Mouse (Mus musculus) small intestine, adult 2 months (tissue): ENCODE data around the gene Laptm4a. TPM values are rescaled to one million over a fixed set of nuclear protein-coding genes. Genes with fewer than 3 reads are reported as not detected.
A peak's percentile ranks its signal among the peaks of the same experiment; 100 is the strongest.
"Not testable (repeated sequence)": the region's sequence is repeated elsewhere in the genome, so short reads cannot be mapped to it uniquely, and the experiment has no call there.

ENCODE experiments used
- H3K27ac ChIP-seq: fragments of 200-500 bp; 2 replicates; pipeline ENCODE4 v1.5.1; 2012; ENCODE audit warnings: low read depth, low read length, control low read depth, inconsistent platforms; ENCODE audit not compliant: insufficient read depth
- H3K27me3 ChIP-seq: fragments of 200-500 bp; 2 replicates; pipeline ENCODE4 v1.6.1; 2012; ENCODE audit warnings: mild to moderate bottlenecking, moderate library complexity, low read length, inconsistent platforms; ENCODE audit not compliant: control insufficient read depth, insufficient read depth
- H3K36me3 ChIP-seq: fragments of 200-500 bp; 2 replicates; pipeline ENCODE4 v1.6.1; 2012; ENCODE audit warnings: mild to moderate bottlenecking, low read length, control low read depth, inconsistent platforms; ENCODE audit not compliant: control insufficient read depth, insufficient read depth
- H3K4me1 ChIP-seq: fragments of 200-500 bp; 2 replicates; pipeline ENCODE4 v1.6.1; 2012; ENCODE audit warnings: low read length, inconsistent platforms, mixed read lengths; ENCODE audit not compliant: control insufficient read depth, insufficient read depth, insufficient read length
- H3K4me3 ChIP-seq: fragments of 200-500 bp; 2 replicates; pipeline ENCODE4 v1.5.1; 2012; ENCODE audit warnings: low read depth, mild to moderate bottlenecking, control low read depth, inconsistent platforms, low read length, moderate library complexity
- CTCF ChIP-seq: fragments of 200-500 bp; IDR thresholded peaks from 2 replicates; pipeline ENCODE4 v1.5.1; 2012; ENCODE audit warnings: low read depth, mild to moderate bottlenecking, control low read depth, inconsistent platforms, low read length, moderate library complexity, mixed read lengths; ENCODE audit not compliant: insufficient replicate concordance, insufficient read length; ENCODE audit errors: extremely low read depth
- POLR2A ChIP-seq: fragments of 200-500 bp; IDR thresholded peaks from 2 replicates; pipeline ENCODE4 v1.6.1; 2012; ENCODE audit warnings: low read depth, mild to moderate bottlenecking, control low read depth, inconsistent platforms, low read length, moderate library complexity
- WGBS: fragments of 180-500 bp; shearing (Covaris S2); methylation state at CpG from one replicate; pipeline ENCODE4 v1.1.7; 2018; 5-methylcytosine and 5-hydroxymethylcytosine counted together
- polyA plus RNA-seq: library from polyadenylated mRNA; depleted of rRNA; stranded (reverse); fragments of >200 nt; gene quantifications from 2 replicates; pipeline ENCODE4 v1.2.3, GENCODE M21; 2012

Laptm4a gene
- polyA plus RNA-seq, 1 experiment: 72.5 TPM

DNA sequence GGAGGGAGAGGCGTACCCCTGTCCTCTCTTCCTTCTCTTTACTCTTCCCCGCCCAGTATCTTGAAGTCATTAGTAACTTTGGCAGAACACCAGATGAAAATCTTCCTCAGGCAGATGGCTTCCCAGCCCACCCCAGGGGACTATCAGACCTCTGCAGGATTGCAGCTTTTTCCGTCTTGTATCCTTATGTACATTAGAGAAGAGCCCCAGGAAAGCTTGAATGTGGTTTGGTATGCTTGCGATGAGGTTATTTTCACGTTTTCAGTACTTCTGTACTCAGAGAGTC lies 1.6 kb downstream of the Laptm4a start:
- H3K27ac ChIP-seq: peak overlapping the region; percentile 98
- no peak for TF ChIP-seq CTCF
- TF ChIP-seq POLR2A: no peak
- 11% methylated on average over 5 of the region's 5 CpGs for WGBS

DNA sequence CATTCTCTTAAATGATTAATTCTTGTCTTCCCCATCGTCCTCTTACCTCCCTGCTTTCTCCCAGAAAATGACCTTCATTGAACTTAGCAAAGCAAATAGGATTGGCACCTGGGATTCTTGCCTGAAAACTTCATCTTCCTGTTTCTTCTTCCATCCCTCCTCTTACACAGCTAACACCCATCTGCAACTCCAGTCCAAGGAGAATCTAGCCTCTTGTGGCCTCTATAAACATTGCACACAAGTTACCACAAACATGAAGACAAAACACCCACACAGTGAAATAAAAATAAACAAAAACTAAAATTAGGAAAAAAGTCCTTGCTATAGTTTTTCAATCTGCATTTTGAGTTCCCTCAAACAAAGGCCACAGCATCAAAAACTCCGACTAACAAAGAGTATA lies 2.1 kb downstream of the Laptm4a start:
- H3K36me3 ChIP-seq: peaks cover 4% of the 10 kb centered on the region; the same call in 1 of the 2 replicates
- WGBS: 26% methylated on average over 2 of the region's 2 CpGs
- H3K27me3 ChIP-seq: no peaks in the 10 kb centered on the region
- peaks cover 2% of the 10 kb centered on the region; the same call in 1 of the 2 replicates for H3K4me1 ChIP-seq
- no peak overlapping the region for H3K27ac ChIP-seq
- no peak for TF ChIP-seq CTCF
- no peak for TF ChIP-seq POLR2A
- H3K4me3 ChIP-seq: no peak overlapping the region

More for the DNA sequence above, 1.6 kb downstream of the Laptm4a start:
- H3K4me3 ChIP-seq: peak overlapping the region; percentile 89
- H3K27me3 ChIP-seq: no peaks in the 10 kb centered on the region
- peaks cover 4% of the 10 kb centered on the region; the same call in 1 of the 2 replicates for H3K36me3 ChIP-seq
- peaks cover 2% of the 10 kb centered on the region; the same call in 1 of the 2 replicates for H3K4me1 ChIP-seq

- Histone ChIP-seq H3K4me3 (no peak overlapping the region), H3K27me3 (no peaks in the 10 kb centered on the region), H3K36me3 (peaks cover 6% of the 10 kb centered on the region), H3K27ac (no peak overlapping the region), H3K4me1 (peaks cover 6% of the 10 kb centered on the region; the same call in 1 of the 2 replicates)
- WGBS: 80% methylated on average over 3 of the region's 3 CpGs
- TF ChIP-seq POLR2A (no peak), CTCF (no peak)
Measured at GRCm38 (mm10) chr12:8927652-8928051, 6.2 kb downstream of the Laptm4a start.

- H3K27me3 ChIP-seq: no peaks in the 10 kb centered on the region
- H3K27ac ChIP-seq: no peak overlapping the region
- WGBS: 68% methylated on average over 4 of the region's 4 CpGs
- TF ChIP-seq CTCF: no peak
- TF ChIP-seq POLR2A: no peak
- no peak overlapping the region for H3K4me3 ChIP-seq
- peaks cover 10% of the 10 kb centered on the region for H3K36me3 ChIP-seq
- H3K4me1 ChIP-seq: peaks cover 6% of the 10 kb centered on the region; the same call in 1 of the 2 replicates
Measured at GRCm38 (mm10) chr12:8928766-8929165, 7.3 kb downstream of the Laptm4a start.

DNA sequence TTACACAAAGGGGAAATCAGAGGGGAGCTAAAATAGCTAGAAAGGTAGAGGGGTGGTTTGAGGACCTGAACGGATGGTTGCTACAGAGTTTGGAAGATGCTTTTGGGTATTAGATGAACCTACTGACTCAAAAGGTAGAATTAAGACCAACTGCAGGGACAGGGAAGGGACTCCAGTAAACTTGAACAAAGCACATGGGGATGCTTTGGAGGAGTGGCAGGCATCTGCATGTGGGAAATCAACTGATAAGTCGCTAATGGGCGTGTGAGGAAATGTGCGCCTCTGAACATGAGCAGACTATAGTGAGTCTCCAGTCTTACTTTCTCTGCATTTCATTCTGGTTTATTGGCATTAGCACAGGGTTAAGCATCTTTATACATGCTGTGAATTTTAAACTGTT lies 9.6 kb downstream of the Laptm4a start:
- Histone ChIP-seq H3K4me3 (no peak overlapping the region), H3K27ac (no peak overlapping the region), H3K27me3 (no peaks in the 10 kb centered on the region), H3K36me3 (peaks cover 21% of the 10 kb centered on the region), H3K4me1 (peaks cover 4% of the 10 kb centered on the region; the same call in 1 of the 2 replicates)
- TF ChIP-seq CTCF (no peak), POLR2A (no peak)
- 34% methylated on average over 4 of the region's 4 CpGs for WGBS

DNA sequence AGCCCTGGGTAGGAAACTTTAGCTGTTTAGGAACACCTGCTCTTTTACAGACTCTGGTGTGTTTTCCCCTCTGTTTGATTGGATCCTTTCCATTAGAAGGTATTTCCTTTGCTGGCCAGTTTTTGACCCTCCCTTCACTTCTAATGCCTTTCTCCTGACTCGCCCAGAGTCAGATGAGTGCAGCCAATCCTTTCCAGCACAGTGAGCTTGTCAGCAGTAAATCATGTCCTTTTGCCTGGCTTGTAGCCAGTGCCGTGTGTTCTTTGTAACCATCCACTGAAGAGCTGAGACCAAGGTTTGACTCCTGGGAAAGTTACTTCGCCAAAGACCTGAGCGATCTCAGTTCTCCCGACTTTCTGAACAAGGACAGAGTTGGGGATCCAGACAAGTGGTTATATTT lies 13.9 kb downstream of the Laptm4a start:
- Histone ChIP-seq H3K4me3 (no peak overlapping the region), H3K36me3 (peaks cover 47% of the 10 kb centered on the region), H3K27me3 (no peaks in the 10 kb centered on the region), H3K27ac (no peak overlapping the region), H3K4me1 (peaks cover 4% of the 10 kb centered on the region; the same call in 1 of the 2 replicates)
- no peak for TF ChIP-seq CTCF
- no peak for TF ChIP-seq POLR2A
- 47% methylated on average over 5 of the region's 5 CpGs for WGBS

DNA sequence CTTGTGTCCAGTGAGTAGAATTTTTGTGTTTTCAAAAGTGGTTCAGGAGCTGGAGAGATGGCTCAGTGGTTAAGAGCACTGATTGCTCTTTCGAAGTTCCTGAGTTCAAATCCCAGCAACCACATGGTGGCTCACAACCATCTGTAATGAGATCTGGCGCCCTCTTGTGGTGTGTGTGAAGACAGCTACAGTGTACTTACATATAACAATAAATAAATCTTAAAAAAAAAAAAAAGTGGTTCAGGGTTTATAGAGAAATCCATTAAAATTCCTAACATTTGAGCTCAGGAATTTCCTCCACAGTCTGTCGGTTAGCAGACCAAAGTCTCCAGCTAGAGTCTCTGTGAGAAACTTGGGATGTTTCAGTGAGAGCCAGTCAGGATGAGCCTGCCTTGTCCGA lies 14.7 kb downstream of the Laptm4a start:
- not testable (repeated sequence) for H3K4me3 ChIP-seq, H3K4me1 ChIP-seq, H3K27me3 ChIP-seq, H3K27ac ChIP-seq
- peak; percentile 10; the same call in 1 of the 2 replicates for TF ChIP-seq CTCF
- 70% methylated on average over 4 of the region's 4 CpGs for WGBS
- peaks cover 47% of the 10 kb centered on the region for H3K36me3 ChIP-seq
